Mouse (Mus musculus): ENCODE measurements at regions not wholly inside any gene's neighbourhood (a gene's known extent, or its start where the extent isn't known, plus 50 kb on each side); places are given as distances from the start of the nearest gene placed in this dataset.

- DNase-seq (ENCODE audit: low read depth, low spot score) = no peak
- Histone ChIP-seq H3K4me1 (ENCODE audit: control insufficient read depth in 1 of 2, insufficient read depth in 2 of 2, low read length in 2 of 2) (no peaks in the 10 kb centered on the region), H3K79me2 (ENCODE audit: control insufficient read depth, insufficient read depth, low read length, poor library complexity) (no peaks in the 10 kb centered on the region), H3K9me3 (replicated peaks; ENCODE audit: insufficient read depth, low read length) (no peaks in the 10 kb centered on the region), H3K9ac (ENCODE audit: control insufficient read depth, low read depth, low read length, poor library complexity, severe bottlenecking) (no peak overlapping the region), H3K27ac (ENCODE audit: control insufficient read depth, low read depth, low read length) (no peak overlapping the region), H3K36me3 (ENCODE audit: control insufficient read depth in 1 of 2, insufficient read depth in 2 of 2, low read length in 2 of 2) (no peaks in the 10 kb centered on the region), H3K4me3 (ENCODE audit: control insufficient read depth in 1 of 2, insufficient read depth in 1 of 2, low read depth in 2 of 2, low read length in 2 of 2) (no peak overlapping the region), H3K27me3 (ENCODE audit: control insufficient read depth in 1 of 2, insufficient read depth in 2 of 2, low read length in 2 of 2) (no peaks in the 10 kb centered on the region)
- TF ChIP-seq EP300 (IDR thresholded peaks at IDR 0.05; ENCODE audit: low read depth in 1 of 2, low read length in 2 of 2) (no peak), NRF1 (IDR thresholded peaks at IDR 0.05; ENCODE audit: insufficient read depth, low read depth, low read length, poor library complexity, severe bottlenecking) (no peak), MAZ (IDR thresholded peaks at IDR 0.05; ENCODE audit: low read depth, low read length) (no peak), USF2 (IDR thresholded peaks at IDR 0.05; ENCODE audit: borderline replicate concordance in 1 of 2, insufficient read depth in 1 of 2, low read depth in 1 of 2, low read length in 2 of 2) (no peak), SMC3 (IDR thresholded peaks at IDR 0.05; ENCODE audit: low read depth, low read length) (no peak), TBP (IDR thresholded peaks at IDR 0.05; ENCODE audit: low read depth, low read length) (no peak), GATA1 (IDR thresholded peaks at IDR 0.05; ENCODE audit: low read depth, low read length) (no peak), BHLHE40 (IDR thresholded peaks at IDR 0.05; ENCODE audit: borderline replicate concordance, low read depth, low read length) (no peak), HCFC1 (IDR thresholded peaks at IDR 0.05; ENCODE audit: low read depth, low read length) (no peak), RCOR1 (IDR thresholded peaks at IDR 0.05; ENCODE audit: low read depth, low read length) (no peak)
Measured at GRCm38 (mm10) chr4:94160620-94161019, 395.7 kb upstream of the Gm10306 start.

GRCm38 (mm10) chr4:94173096-94173495 is 383.2 kb upstream of the Gm10306 start:
- Histone ChIP-seq H3K4me3 (ENCODE audit: control insufficient read depth in 1 of 2, insufficient read depth in 1 of 2, low read depth in 2 of 2, low read length in 2 of 2) (no peak overlapping the region), H3K79me2 (ENCODE audit: control insufficient read depth, insufficient read depth, low read length, poor library complexity) (no peaks in the 10 kb centered on the region), H3K36me3 (ENCODE audit: control insufficient read depth in 1 of 2, insufficient read depth in 2 of 2, low read length in 2 of 2) (no peaks in the 10 kb centered on the region), H3K9me3 (replicated peaks; ENCODE audit: insufficient read depth, low read length) (no peaks in the 10 kb centered on the region), H3K4me1 (ENCODE audit: control insufficient read depth in 1 of 2, insufficient read depth in 2 of 2, low read length in 2 of 2) (no peaks in the 10 kb centered on the region), H3K27me3 (ENCODE audit: control insufficient read depth in 1 of 2, insufficient read depth in 2 of 2, low read length in 2 of 2) (no peaks in the 10 kb centered on the region; a peak in 1 of 4 replicates), H3K9ac (ENCODE audit: control insufficient read depth, low read depth, low read length, poor library complexity, severe bottlenecking) (no peak overlapping the region), H3K27ac (ENCODE audit: control insufficient read depth, low read depth, low read length) (no peak overlapping the region)
- no peak for TF ChIP-seq MAZ (IDR thresholded peaks at IDR 0.05; ENCODE audit: low read depth, low read length)
- no peak for TF ChIP-seq EP300 (IDR thresholded peaks at IDR 0.05; ENCODE audit: low read depth in 1 of 2, low read length in 2 of 2)
- no peak for TF ChIP-seq TAL1 (IDR thresholded peaks at IDR 0.05; ENCODE audit: low read length)
- TF ChIP-seq POLR2AphosphoS5 (IDR thresholded peaks at IDR 0.05; ENCODE audit: borderline replicate concordance, low read depth, low read length) = no peak
- TF ChIP-seq TCF12 (IDR thresholded peaks at IDR 0.05; ENCODE audit: low read depth, low read length) = no peak
- TF ChIP-seq USF1 (IDR thresholded peaks at IDR 0.05; ENCODE audit: low read depth, low read length) = no peak
- TF ChIP-seq HCFC1 (IDR thresholded peaks at IDR 0.05; ENCODE audit: low read depth, low read length) = no peak
- TF ChIP-seq RAD21 (IDR thresholded peaks at IDR 0.05; ENCODE audit: low read depth, low read length) = no peak
- DNase-seq (ENCODE audit: low read depth, low spot score) = no peak
